Mouse (Mus musculus): Measurements from ENCODE around the gene Styx. TPM values are rescaled to one million over a fixed set of nuclear protein-coding genes. Genes with fewer than 3 reads are reported as not detected.
"Not testable (repeated sequence)": the region's sequence is repeated elsewhere in the genome, so short reads cannot be mapped to it uniquely, and the experiment has no call there.

The Styx gene
- polyA plus RNA-seq, 1 experiment from 2014 or later: 47.1 TPM

DNA sequence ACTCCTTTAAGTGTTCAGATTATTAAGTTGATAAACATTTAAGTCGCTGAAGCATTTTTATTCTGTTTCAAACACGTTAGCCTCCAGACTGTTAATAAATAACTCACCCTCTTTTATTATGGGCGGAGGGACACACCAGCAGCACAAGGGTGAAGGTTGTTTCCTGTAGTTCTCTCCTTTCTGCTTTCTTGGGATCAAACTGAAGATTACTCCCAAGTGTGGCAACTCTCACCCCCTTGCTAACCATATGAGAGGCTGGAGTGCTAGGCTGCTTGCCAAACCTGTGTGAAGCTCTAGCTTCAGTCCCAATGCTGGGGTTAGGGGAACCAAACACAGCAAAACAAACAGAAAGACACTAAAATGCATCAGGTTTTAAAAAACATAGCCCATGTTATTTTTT is 27.9 kb downstream of the Styx start:
- peaks cover 22% of the 10 kb centered on the region for H3K36me3 ChIP-seq
- no peak overlapping the region for H3K27ac ChIP-seq
- H3K4me3 ChIP-seq: no peak overlapping the region
- ATAC-seq (ENCODE audit: low FRiP score, low read depth): no peak
- no peak overlapping the region for H3K9ac ChIP-seq
- no peaks in the 10 kb centered on the region for H3K27me3 ChIP-seq (replicated peaks)
- no peak overlapping the region for H3K4me2 ChIP-seq (replicated peaks)
- 78% methylated on average over 3 of the region's 3 CpGs for WGBS
- H3K4me1 ChIP-seq: no peaks in the 10 kb centered on the region
- H3K9me3 ChIP-seq: no peaks in the 10 kb centered on the region

DNA sequence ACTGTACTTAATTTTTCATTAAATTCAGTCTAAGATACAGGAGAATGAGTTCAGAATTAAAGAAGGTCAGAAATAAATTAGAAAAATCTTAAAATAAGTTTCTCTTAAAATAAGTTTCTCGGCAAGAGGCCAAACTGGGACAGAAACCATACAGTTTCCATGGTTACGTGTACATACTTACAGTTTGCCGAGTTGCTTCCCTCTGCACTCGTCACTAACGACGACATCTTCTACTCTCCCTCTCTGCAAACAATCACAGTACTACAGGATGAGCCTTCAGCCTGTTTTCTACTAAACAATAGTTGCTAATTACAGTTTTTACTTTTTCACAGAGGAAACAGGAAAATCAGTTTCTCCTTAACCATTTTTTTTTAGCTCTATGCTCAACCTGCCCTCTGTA is 29.9 kb downstream of the Styx start:
- no peaks in the 10 kb centered on the region for H3K4me1 ChIP-seq
- ATAC-seq (ENCODE audit: low FRiP score, low read depth): no peak
- peaks cover 22% of the 10 kb centered on the region for H3K36me3 ChIP-seq
- no peak overlapping the region for H3K4me2 ChIP-seq (replicated peaks)
- 88% methylated on average over 6 of the region's 6 CpGs for WGBS
- H3K27ac ChIP-seq: no peak overlapping the region
- H3K27me3 ChIP-seq (replicated peaks): no peaks in the 10 kb centered on the region
- no peak overlapping the region for H3K9ac ChIP-seq
- no peaks in the 10 kb centered on the region for H3K9me3 ChIP-seq
- H3K4me3 ChIP-seq: no peak overlapping the region

DNA sequence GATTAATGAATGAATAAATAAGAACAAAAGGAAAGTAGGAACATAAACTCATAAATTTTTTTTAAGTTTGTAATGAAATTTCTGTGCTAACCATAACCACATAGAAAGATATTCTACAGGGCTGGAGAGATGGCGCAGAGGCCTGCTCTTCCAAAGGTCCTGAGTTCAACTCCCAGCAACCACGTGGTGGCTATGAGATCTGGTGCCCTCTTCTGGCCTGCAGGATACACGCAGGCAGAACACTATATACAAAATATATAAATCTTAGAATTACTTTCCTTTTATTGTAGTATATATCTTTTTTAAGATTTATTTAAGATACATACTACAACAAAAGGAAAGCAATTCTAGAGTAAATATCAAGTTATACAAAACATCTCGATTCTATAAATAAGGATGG is 32.0 kb downstream of the Styx start:
- Histone ChIP-seq H3K9ac (no peak overlapping the region), H3K27me3 (replicated peaks) (no peaks in the 10 kb centered on the region), H3K27ac (no peak overlapping the region), H3K9me3 (no peaks in the 10 kb centered on the region), H3K36me3 (peaks cover 22% of the 10 kb centered on the region), H3K4me1 (no peaks in the 10 kb centered on the region), H3K4me2 (replicated peaks) (no peak overlapping the region), H3K4me3 (no peak overlapping the region)
- WGBS: 84% methylated on average over 4 of the region's 4 CpGs
- ATAC-seq (ENCODE audit: low FRiP score, low read depth): no peak

DNA sequence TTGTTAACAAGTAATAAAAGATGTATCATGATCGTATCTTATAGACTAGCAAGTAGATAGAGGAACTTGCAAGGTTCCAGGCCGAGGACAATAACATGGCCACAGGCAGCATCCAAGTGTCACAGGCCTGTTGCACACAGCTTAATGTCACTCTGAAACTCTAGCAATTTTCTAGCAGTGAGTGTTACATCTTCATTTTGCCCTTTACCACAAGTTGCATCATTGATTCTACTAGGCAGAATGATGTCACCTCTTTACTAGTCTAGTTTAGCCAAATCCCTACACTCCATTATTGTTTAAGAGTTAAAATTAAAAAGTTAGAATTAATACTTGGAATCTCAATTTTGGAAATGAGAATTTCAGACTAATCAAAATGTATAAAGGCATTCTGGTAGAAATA is 34.7 kb downstream of the Styx start:
- no peak for ATAC-seq (ENCODE audit: low FRiP score, low read depth)
- 92% methylated on average over 2 of the region's 2 CpGs for WGBS
- no peak overlapping the region for H3K4me2 ChIP-seq (replicated peaks)
- H3K9me3 ChIP-seq: no peaks in the 10 kb centered on the region
- H3K27me3 ChIP-seq (replicated peaks): no peaks in the 10 kb centered on the region
- H3K9ac ChIP-seq: no peak overlapping the region
- H3K36me3 ChIP-seq: peaks cover 10% of the 10 kb centered on the region; the same call in 1 of the 2 replicates
- H3K4me3 ChIP-seq: no peak overlapping the region
- H3K4me1 ChIP-seq: no peaks in the 10 kb centered on the region
- H3K27ac ChIP-seq: no peak overlapping the region

DNA sequence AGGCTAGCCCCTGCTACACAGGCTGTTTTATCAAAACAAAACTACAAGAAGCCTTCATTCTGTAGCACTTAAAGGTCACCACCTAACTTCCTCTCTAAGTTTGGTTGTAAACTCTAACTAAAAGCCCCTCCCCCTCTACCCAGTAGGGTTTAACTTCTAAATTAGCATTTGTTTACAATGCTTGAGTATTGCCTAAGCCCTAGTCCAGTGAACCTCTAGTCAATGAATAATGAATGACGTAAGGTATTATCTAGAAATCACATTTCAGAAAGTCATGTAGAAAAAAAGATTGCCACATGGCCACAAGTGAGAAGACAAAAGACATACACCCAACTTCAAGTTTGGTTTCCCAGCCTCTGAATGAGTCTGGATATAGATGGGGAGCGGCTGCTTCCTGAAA is 36.6 kb downstream of the Styx start:
- no peak overlapping the region for H3K27ac ChIP-seq
- peaks cover 2% of the 10 kb centered on the region; the same call in 1 of the 2 replicates for H3K36me3 ChIP-seq
- no peak overlapping the region for H3K4me3 ChIP-seq
- ATAC-seq (ENCODE audit: low FRiP score, low read depth): no peak
- H3K4me1 ChIP-seq: no peaks in the 10 kb centered on the region
- H3K9ac ChIP-seq: no peak overlapping the region
- peak overlapping the region; percentile 88 for H3K4me2 ChIP-seq (replicated peaks)
- H3K9me3 ChIP-seq: no peaks in the 10 kb centered on the region
- 29% methylated on average over 2 of the region's 2 CpGs for WGBS
- H3K27me3 ChIP-seq (replicated peaks): no peaks in the 10 kb centered on the region

DNA sequence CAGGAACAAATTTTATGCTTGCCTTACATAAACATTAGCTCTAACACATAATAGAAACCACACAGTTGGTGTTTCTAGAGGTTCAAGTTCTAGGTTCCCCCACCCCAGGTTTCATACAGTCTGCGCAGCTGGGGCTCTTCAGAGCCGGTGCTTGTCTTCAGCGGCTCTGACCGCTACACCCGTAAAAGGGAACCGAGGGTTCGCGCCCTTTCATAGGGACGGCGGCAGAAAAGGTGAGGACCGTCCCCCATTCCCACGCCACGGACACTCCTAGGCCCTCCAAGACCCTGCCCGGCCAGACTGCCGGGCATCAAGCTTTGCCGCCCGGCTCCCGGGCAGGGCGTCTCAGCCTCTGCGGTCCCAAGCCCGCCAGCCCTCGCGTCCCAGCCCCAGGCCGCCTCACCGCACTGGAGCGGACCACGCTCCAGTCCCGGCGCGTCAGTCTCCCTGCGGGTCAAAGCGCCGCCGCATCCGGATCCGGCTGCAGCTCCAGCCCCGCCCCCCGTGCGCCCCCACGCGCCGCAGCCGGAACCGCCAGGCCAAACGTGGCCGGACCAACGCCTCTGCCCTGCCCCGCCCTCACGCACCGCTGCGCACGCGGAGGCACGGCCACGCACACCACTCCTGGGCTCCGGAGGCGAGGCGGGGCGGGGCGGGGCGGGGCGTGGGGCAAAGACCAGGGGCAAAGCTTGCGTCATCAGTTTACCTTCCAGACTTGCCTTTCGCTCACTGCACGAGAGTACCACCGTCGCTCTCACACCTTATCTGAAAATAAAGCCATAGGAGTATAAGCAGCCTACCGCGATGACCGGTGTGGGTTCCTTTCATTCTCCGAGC is 37.7 kb downstream of the Styx start:
- peak overlapping the region; percentile 88 for H3K4me2 ChIP-seq (replicated peaks)
- H3K4me1 ChIP-seq: no peaks in the 10 kb centered on the region
- no peaks in the 10 kb centered on the region for H3K9me3 ChIP-seq
- peak overlapping the region; percentile 46; the same call in 1 of the 2 replicates for H3K27ac ChIP-seq
- WGBS: under 1% methylated on average over 71 of the region's 71 CpGs
- no peaks in the 10 kb centered on the region for H3K36me3 ChIP-seq
- H3K4me3 ChIP-seq: peak overlapping the region; percentile 78
- H3K27me3 ChIP-seq (replicated peaks): no peaks in the 10 kb centered on the region
- peak overlapping the region; percentile 86 for H3K9ac ChIP-seq
- peak; percentile 97 for ATAC-seq (ENCODE audit: low FRiP score, low read depth)

DNA sequence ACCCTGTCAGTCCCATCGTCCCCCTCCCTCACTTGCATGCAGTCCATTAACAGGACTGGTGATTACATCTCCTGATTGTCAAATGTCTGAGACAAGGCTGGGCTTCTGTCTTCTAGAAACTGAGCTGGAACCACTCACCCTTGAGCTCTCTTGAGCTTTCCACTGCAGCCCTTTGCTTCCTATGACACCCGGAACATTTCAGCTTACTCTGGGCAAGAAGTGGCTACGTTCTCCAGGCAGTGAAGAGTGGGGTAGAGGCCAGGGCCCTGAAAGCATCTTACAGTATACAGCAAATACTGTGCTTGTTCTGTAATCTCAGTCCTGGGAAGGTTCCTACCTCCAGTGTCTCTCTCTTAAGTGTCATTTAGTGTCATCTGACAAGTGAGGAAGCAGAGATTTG is 38.3 kb downstream of the Styx start:
- Histone ChIP-seq H3K4me2 (replicated peaks) (peak overlapping the region; percentile 88), H3K4me1 (no peaks in the 10 kb centered on the region), H3K4me3 (peak overlapping the region; percentile 78), H3K9me3 (no peaks in the 10 kb centered on the region), H3K27ac (no peak overlapping the region), H3K27me3 (replicated peaks) (no peaks in the 10 kb centered on the region), H3K36me3 (no peaks in the 10 kb centered on the region), H3K9ac (peak overlapping the region; percentile 86)
- ATAC-seq (ENCODE audit: low FRiP score, low read depth): no peak
- WGBS: 26% methylated on average over 3 of the region's 3 CpGs

DNA sequence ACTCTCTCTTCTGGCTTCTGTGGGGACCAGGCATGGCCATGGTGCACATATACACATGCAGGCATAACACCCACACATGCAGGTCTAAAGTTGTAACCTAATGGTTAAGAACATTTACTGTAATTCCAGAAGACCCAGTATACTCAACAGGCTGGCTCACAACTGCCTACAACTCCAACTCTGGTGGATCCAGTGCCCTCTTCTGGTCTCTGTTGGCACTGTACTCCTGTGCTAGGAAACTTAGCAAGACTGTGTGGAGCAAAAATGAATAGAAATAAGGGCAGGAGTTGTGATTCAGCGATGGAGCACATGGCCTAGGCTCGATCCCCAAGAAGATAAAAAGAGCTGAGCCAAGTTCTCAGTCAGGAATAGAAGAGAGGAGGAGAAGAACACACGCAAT is 48.9 kb downstream of the Styx start:
- WGBS: 84% methylated on average over 3 of the region's 3 CpGs
- Histone ChIP-seq H3K27me3 (replicated peaks) (no peaks in the 10 kb centered on the region), H3K4me3 (no peak overlapping the region), H3K27ac (no peak overlapping the region), H3K36me3 (no peaks in the 10 kb centered on the region), H3K9ac (no peak overlapping the region), H3K9me3 (no peaks in the 10 kb centered on the region), H3K4me1 (no peaks in the 10 kb centered on the region), H3K4me2 (replicated peaks) (no peak overlapping the region)
- no peak for ATAC-seq (ENCODE audit: low FRiP score, low read depth)

DNA sequence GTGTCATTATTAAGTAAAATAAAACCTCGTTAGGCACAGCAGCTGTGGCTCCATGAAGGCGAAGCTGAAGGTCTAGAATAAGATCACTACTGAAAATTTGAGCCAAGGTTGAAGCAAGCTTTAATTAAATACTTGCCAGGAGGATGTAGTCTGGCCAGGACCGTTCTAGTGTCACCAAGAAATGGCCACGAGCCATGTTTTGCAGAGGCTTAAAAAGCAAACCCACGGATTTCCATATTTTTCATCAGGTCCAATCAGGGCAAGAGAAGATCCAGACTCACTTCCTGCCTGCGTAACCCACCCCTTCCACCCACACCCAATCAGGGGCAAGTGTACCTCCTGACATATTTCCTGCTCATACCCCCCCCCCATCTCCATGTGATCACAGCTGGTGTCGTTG is 52.8 kb downstream of the Styx start:
- ATAC-seq (ENCODE audit: low FRiP score, low read depth): no peak
- no peaks in the 10 kb centered on the region for H3K36me3 ChIP-seq
- H3K4me3 ChIP-seq: no peak overlapping the region
- no peaks in the 10 kb centered on the region for H3K27me3 ChIP-seq (replicated peaks)
- no peak overlapping the region for H3K4me2 ChIP-seq (replicated peaks)
- H3K9ac ChIP-seq: no peak overlapping the region
- H3K27ac ChIP-seq: no peak overlapping the region
- H3K9me3 ChIP-seq: no peaks in the 10 kb centered on the region
- WGBS: 87% methylated on average over 7 of the region's 7 CpGs
- no peaks in the 10 kb centered on the region for H3K4me1 ChIP-seq

DNA sequence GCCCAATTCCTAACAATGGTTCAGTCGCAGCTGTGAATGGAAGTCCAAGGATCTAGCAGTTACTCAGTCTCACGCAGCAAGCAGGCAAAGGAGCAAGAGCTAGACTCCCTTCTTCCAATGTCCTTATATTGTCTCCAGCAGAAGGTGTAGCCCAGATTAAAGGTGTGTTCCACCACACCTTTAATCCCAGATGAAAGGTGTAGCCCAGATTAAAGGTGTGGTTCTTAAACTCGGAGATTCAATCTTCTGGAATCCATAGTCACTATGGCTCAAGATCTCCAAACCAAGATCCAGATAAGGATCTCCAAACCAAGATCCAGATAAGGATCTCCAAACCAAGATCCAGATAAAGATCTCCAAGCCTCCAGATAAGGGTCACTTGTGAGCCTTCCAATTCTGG is 53.9 kb downstream of the Styx start, which contains the start of gene Gnpnat1:
Gene Gnpnat1, minus strand, starts transcription at position 101 of the 400 bp plus-strand sequence.
- H3K36me3 ChIP-seq; H3K9me3 ChIP-seq; ATAC-seq (ENCODE audit: low FRiP score, low read depth); H3K27me3 ChIP-seq (replicated peaks); H3K9ac ChIP-seq; H3K27ac ChIP-seq; H3K4me2 ChIP-seq (replicated peaks); H3K4me1 ChIP-seq; H3K4me3 ChIP-seq: not testable (repeated sequence)
- 81% methylated on average over 2 of the region's 3 CpGs for WGBS

DNA sequence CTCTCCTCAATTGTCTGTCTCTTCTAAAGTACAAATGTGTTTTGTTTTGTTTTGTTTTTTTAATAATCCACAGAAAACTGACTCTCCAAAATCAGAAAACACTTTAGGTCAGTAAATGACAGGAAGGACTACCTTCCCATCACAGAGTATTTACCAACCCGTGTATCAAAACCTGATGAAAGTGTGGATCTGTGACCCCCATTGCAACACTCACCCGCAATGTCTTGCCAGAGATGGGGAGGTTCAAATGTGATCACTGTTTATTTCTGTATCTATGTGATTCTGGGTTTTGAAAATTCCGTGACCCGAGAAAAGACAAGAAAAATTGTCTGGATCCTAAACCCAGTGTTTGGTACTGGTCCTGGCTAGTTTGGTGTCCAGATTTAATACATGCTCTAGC is 65.4 kb downstream of the Styx start:
- H3K36me3 ChIP-seq: no peaks in the 10 kb centered on the region
- H3K4me1 ChIP-seq: no peaks in the 10 kb centered on the region
- H3K4me2 ChIP-seq (replicated peaks): no peak overlapping the region
- ATAC-seq (ENCODE audit: low FRiP score, low read depth): no peak
- 92% methylated on average over 4 of the region's 4 CpGs for WGBS
- H3K9me3 ChIP-seq: no peaks in the 10 kb centered on the region
- H3K9ac ChIP-seq: no peak overlapping the region
- H3K4me3 ChIP-seq: no peak overlapping the region
- no peak overlapping the region for H3K27ac ChIP-seq
- H3K27me3 ChIP-seq (replicated peaks): no peaks in the 10 kb centered on the region

DNA sequence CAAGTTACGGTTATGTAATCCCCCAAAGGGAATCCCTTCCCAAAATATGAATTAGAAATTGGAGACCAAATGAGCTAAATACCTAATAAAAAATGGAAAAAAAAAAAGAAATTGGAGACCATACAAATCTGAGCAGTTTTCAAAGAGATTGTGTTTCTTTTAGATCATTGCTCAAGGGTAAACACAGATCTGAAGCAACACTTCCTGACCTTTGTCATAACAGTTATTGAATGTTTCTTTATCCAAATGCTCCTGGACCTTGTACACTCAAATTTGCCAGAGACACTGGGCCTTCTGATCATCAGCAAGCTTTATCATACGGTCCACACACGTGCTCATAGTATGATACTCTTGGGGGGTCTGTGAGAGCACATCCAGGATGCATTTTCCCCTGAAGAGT is 67.7 kb downstream of the Styx start:
- no peak for ATAC-seq (ENCODE audit: low FRiP score, low read depth)
- Histone ChIP-seq H3K27ac (no peak overlapping the region), H3K9me3 (no peaks in the 10 kb centered on the region), H3K9ac (no peak overlapping the region), H3K36me3 (no peaks in the 10 kb centered on the region), H3K4me1 (no peaks in the 10 kb centered on the region), H3K4me2 (replicated peaks) (no peak overlapping the region), H3K4me3 (no peak overlapping the region), H3K27me3 (replicated peaks) (no peaks in the 10 kb centered on the region)
- WGBS: 90% methylated on average over 3 of the region's 3 CpGs

DNA sequence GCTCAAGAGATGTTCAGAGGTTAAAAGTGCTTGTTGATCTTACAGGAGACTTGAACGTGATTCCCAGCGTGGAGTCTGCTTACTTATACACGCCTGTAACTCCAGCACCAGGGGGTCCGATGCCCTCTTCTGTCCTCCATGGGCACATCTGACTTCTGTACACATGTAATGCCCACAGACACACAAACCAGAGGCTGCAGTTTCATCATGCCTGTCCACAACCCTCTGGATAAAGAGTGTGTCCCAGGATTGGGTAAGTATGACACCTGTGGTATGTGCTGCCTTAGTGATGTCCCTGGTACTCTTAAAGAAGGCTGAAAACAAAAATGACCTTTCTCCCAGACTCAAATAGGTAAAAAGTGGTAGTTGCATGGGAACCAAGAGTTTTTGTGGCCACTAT is 68.4 kb downstream of the Styx start:
- Histone ChIP-seq H3K9ac (no peak overlapping the region), H3K27me3 (replicated peaks) (no peaks in the 10 kb centered on the region), H3K9me3 (no peaks in the 10 kb centered on the region), H3K4me3 (no peak overlapping the region), H3K27ac (no peak overlapping the region), H3K4me2 (replicated peaks) (no peak overlapping the region), H3K36me3 (no peaks in the 10 kb centered on the region), H3K4me1 (no peaks in the 10 kb centered on the region)
- 79% methylated on average over 4 of the region's 4 CpGs for WGBS
- no peak for ATAC-seq (ENCODE audit: low FRiP score, low read depth)

All from neural tube, embryonic 12.5 days (tissue).